Mouse (Mus musculus) heart, postnatal 0 days (tissue): ENCODE data around the gene Gm5294.

ENCODE experiments used
- CTCF ChIP-seq: IDR thresholded peaks from 2 replicates; pipeline ENCODE4 v1.5.1; 2016; ENCODE audit warnings: antibody characterized with exemption, control low read depth, low read depth
- EP300 ChIP-seq: IDR thresholded peaks from 2 replicates; pipeline ENCODE4 v1.6.1; 2016; ENCODE audit warnings: antibody characterized with exemption, low read depth

GRCm38 (mm10) chr5:138851296-138851780 lies 31.5 kb downstream of the Gm5294 start:
- TF ChIP-seq CTCF (no peak), EP300 (no peak)
